In the genomic region with DNA sequence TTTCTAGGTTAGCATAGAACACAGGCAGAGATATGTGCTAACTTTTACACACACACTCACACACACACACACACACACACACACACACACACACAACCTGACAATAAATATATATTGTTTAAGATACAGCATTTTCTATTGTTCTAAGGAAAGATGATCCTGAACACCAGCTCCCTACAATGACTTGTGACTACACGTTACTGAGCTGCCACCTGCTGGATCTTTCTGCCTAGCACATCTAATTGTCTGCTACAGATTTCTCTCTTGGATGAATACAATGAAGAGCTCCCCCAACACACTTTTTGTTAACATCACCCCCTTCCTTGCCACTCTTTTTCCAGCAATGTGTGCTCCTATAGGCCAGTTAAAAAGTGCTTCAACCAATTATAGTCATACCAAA, we compare ENCODE assay signal across 9 mouse cellular contexts. TPM values are rescaled to one million over a fixed set of nuclear protein-coding genes. Genes with fewer than 3 reads are reported as not detected.
A peak's percentile ranks its signal among the peaks of the same experiment; 100 is the strongest.
DNase-seq lines count a peak whose midpoint lies in the region; ATAC-seq and TF ChIP-seq lines count a peak whose summit lies in the region.
"Had no signal": no experiment of that assay in that cellular context is flagged by ENCODE, and none has a peak within 500 bp of the region (broad histone marks: within the 10 kb centered on the region; RNA-seq: fewer than 3 reads in every experiment).

No protein-coding gene starts in this region.

- in situ Hi-C loops in CH12.LX (cut with MboI; ENCODE audit: low pct_ligation_motif_present, low pct_unique_long_range_greater_than_20kb, low sequenced_read_pairs): no loop called here

- no peak overlapping the region for H3K4me3 ChIP-seq in CH12.LX (replicated peaks in 1 of 3; ENCODE audit: low read depth in 2 of 3, low read length in 2 of 3, poor library complexity in 1 of 3)
- no peak overlapping the region for H3K4me3 ChIP-seq in cerebellum, adult 2 months (replicated peaks; ENCODE audit: insufficient read depth, low read depth, low read length)
- H3K4me3 ChIP-seq: heart, embryonic 13.5 days had no signal

- no peak for TF ChIP-seq EP300 in CH12.LX (IDR thresholded peaks at IDR 0.05; ENCODE audit: low read length)

- H3K27me3 ChIP-seq in CH12.LX (replicated peaks): no peaks in the 10 kb centered on the region
- no peaks in the 10 kb centered on the region for H3K27me3 ChIP-seq in cerebellum, adult 2 months (ENCODE audit: control insufficient read depth, insufficient read depth, low read length)

- H3K27ac ChIP-seq in CH12.LX (ENCODE audit: insufficient read depth, low read depth): no peak overlapping the region
- no peak overlapping the region for H3K27ac ChIP-seq in cerebellum, adult 2 months (ENCODE audit: insufficient read depth, low read length)
- H3K27ac ChIP-seq: heart, embryonic 13.5 days had no signal

- no peak overlapping the region for H3K9ac ChIP-seq in CH12.LX (ENCODE audit: insufficient read depth, low read depth)
- H3K9ac ChIP-seq: heart, embryonic 13.5 days had no signal

- ATAC-seq in CD4-positive, CD25-positive, alpha-beta regulatory T cell, adult 4 months: no peak
- ATAC-seq in frontal cortex, adult (ENCODE audit: low TSS enrichment): peak; percentile 98

- H3K4me1 ChIP-seq in CH12.LX (ENCODE audit: control insufficient read depth in 1 of 2, insufficient read depth in 2 of 2): peaks cover 0 to 23% of the 10 kb centered on the region in 2 experiments; a peak in 3 of 4 replicates
- no peaks in the 10 kb centered on the region for H3K4me1 ChIP-seq in cerebellum, adult 2 months (ENCODE audit: control insufficient read depth, insufficient read depth, low read length)

- dilution Hi-C loops in CH12.LX (cut with MboI; ENCODE audit: extremely low pct_ligation_motif_present, extremely low pct_unique_long_range_greater_than_20kb, low sequenced_read_pairs): no loop called here

- no peak for TF ChIP-seq POLR2A in CH12.LX (IDR thresholded peaks at IDR 0.05; ENCODE audit: low read depth, low read length)
- TF ChIP-seq POLR2A in cerebellum, adult 2 months (IDR thresholded peaks at IDR 0.05; ENCODE audit: borderline replicate concordance, insufficient read depth, low read length): no peak

- no peak overlapping the region for H3K4me2 ChIP-seq in CH12.LX (ENCODE audit: insufficient read depth, low read depth, poor library complexity, severe bottlenecking)
- H3K4me2 ChIP-seq: heart, embryonic 13.5 days had no signal

- H3K9me3 ChIP-seq in CH12.LX (replicated peaks; ENCODE audit: low read length): no peaks in the 10 kb centered on the region
- H3K9me3 ChIP-seq: heart, embryonic 13.5 days had no signal

- TF ChIP-seq RAD21 in CH12.LX (IDR thresholded peaks at IDR 0.05; ENCODE audit: low read depth, low read length): peak; percentile 96

- WGBS in cerebellum, adult 2 months: 6% methylated on average over 1 of the region's 1 CpGs

- DNase-seq in CD4-positive, CD25-positive, alpha-beta regulatory T cell, adult 2 months (ENCODE audit: low read depth, low spot score): peak; percentile 41
- DNase-seq in CH12.LX (ENCODE audit: extremely low read depth): peak; percentile 75
- peak; percentile 62 for DNase-seq in cerebellum, adult 2 months
- DNase-seq in layer of hippocampus, adult 18-20 months (ENCODE audit: low spot score in 2 of 2): peak; percentile 36 to 84
- peak; percentile 18 for DNase-seq in lung, postnatal 36 days
- DNase-seq in right cerebral cortex, postnatal 14 days: peak; percentile 67

- no peaks in the 10 kb centered on the region for H3K79me2 ChIP-seq in CH12.LX (replicated peaks; ENCODE audit: control insufficient read depth, extremely low read depth, insufficient read depth, poor library complexity, severe bottlenecking)

- peak; percentile 44 to 93; a peak in 3 of 4 replicates for TF ChIP-seq CTCF in CH12.LX (conservative IDR thresholded peaks at IDR 0.05 in 1 of 2, IDR thresholded peaks at IDR 0.05 in 1 of 2; ENCODE audit: low read depth in 2 of 2, low read length in 2 of 2)
- peak; percentile 69 for TF ChIP-seq CTCF in cerebellum, adult 2 months (IDR thresholded peaks at IDR 0.05; ENCODE audit: borderline replicate concordance, insufficient read depth, low read depth, low read length)

- H3K36me3 ChIP-seq in CH12.LX (replicated peaks in 1 of 2; ENCODE audit: control insufficient read depth in 1 of 2, insufficient read depth in 1 of 2, low read length in 1 of 2): no peaks in the 10 kb centered on the region
- H3K36me3 ChIP-seq: heart, embryonic 13.5 days had no signal

TF ChIP-seq in CH12.LX, 34 proteins besides CTCF, POLR2A, EP300 and RAD21:
- no peak for TF ChIP-seq TCF12 (IDR thresholded peaks at IDR 0.05; ENCODE audit: low read depth, low read length)
- TF ChIP-seq ZC3H11A (IDR thresholded peaks at IDR 0.05; ENCODE audit: low read depth, low read length): peak; percentile 32
- 0 out of 2 replicates have a peak, but pooled peaks have one; percentile 20 for TF ChIP-seq NELFE (IDR thresholded peaks at IDR 0.05; ENCODE audit: low read depth, low read length)
- no peak for TF ChIP-seq JUN (IDR thresholded peaks at IDR 0.05; ENCODE audit: insufficient read depth, low read depth, low read length)
- TF ChIP-seq SMC3 (IDR thresholded peaks at IDR 0.05; ENCODE audit: low read depth, low read length): peak; percentile 82

RNA-seq across cellular contexts. Expression of a gene that starts 13.5 kb away (rescaled TPM):
- polyA plus RNA-seq in CD4-positive, CD25-positive, alpha-beta regulatory T cell, adult 4 months (2017; shearing (Covaris generic)): 10 to 100 TPM; 70.0 to 71.3 TPM
- 87.5 and 116 TPM in 2 replicates for total RNA-seq in CH12.LX (2012; rRNA removed)
- 240 and 260 TPM in 2 replicates for total RNA-seq in CH12.LX (2014; rRNA removed)
- polyA plus RNA-seq in CH12.LX (2012; ENCODE audit: insufficient read length, low read depth): 346 and 358 TPM in 2 replicates
- 149 and 159 TPM in 2 replicates for polyA plus RNA-seq in cerebellum, adult 2 months (2012; rRNA removed)
- 100 to 1,000 TPM; 133 to 136 TPM for total RNA-seq in layer of hippocampus, adult 18-20 months (2021)

RNA-seq across cellular contexts. Expression of a gene that starts 46.3 kb away (rescaled TPM):
- under 1 TPM; 0.34 to 0.52 TPM for polyA plus RNA-seq in CD4-positive, CD25-positive, alpha-beta regulatory T cell, adult 4 months (2017; shearing (Covaris generic))
- not detected in 2 replicates for total RNA-seq in CH12.LX (2012; rRNA removed)
- total RNA-seq in CH12.LX (2014; rRNA removed): not detected in 2 replicates
- polyA plus RNA-seq in CH12.LX (2012; ENCODE audit: insufficient read length, low read depth): 0.06 TPM in 1 of 2 replicates, not detected in the other
- polyA plus RNA-seq in cerebellum, adult 2 months (2012; rRNA removed): 0.34 and 0.43 TPM in 2 replicates
- 1 to 10 TPM; 1.9 to 2.3 TPM for total RNA-seq in layer of hippocampus, adult 18-20 months (2021)

Comparison
In these comparisons a context has a peak if more than half of its experiments do, and no peak if none do; other contexts are left out.
1. DNase-seq: peak in every context shown above with its lines; median percentile 75 in CH12.LX; 67 in right cerebral cortex, postnatal 14 days; 62 in cerebellum, adult 2 months; 60 in layer of hippocampus, adult 18-20 months; 41 in CD4-positive, CD25-positive, alpha-beta regulatory T cell, adult 2 months; 18 in lung, postnatal 36 days.